Mouse (Mus musculus) midbrain, embryonic 15.5 days (tissue): ENCODE data around the gene Cdk4. TPM values are rescaled to one million over a fixed set of nuclear protein-coding genes. Genes with fewer than 3 reads are reported as not detected.

ENCODE experiments used
- ATAC-seq: fragments of 200-750 bp; cut with Nextera tagmentation; replicated peaks from 2 replicates; pipeline ENCODE4 v1.8.0; 2017; ENCODE audit warnings: moderate TSS enrichment
- H3K27ac ChIP-seq: fragments of 300-500 bp; sonication (generic); 2 replicates; pipeline ENCODE4 v1.5.1; 2015; ENCODE audit warnings: mild to moderate bottlenecking, inconsistent platforms
- H3K27me3 ChIP-seq: fragments of 300-500 bp; sonication (generic); replicated peaks from 2 replicates; pipeline ENCODE4 v1.6.1; 2015; ENCODE audit warnings: inconsistent platforms
- H3K36me3 ChIP-seq: fragments of 300-500 bp; sonication (generic); replicated peaks from 2 replicates; pipeline ENCODE4 v1.6.1; 2015; ENCODE audit warnings: inconsistent platforms
- H3K4me1 ChIP-seq: fragments of 300-500 bp; sonication (generic); 2 replicates; pipeline ENCODE4 v1.6.1; 2015; ENCODE audit warnings: inconsistent platforms
- H3K4me2 ChIP-seq: fragments of 300-500 bp; sonication (generic); 2 replicates; pipeline ENCODE4 v1.6.1; 2015; ENCODE audit warnings: inconsistent platforms, mild to moderate bottlenecking, moderate library complexity
- H3K4me3 ChIP-seq: fragments of 300-500 bp; sonication (generic); 2 replicates; pipeline ENCODE4 v1.5.1; 2015; ENCODE audit warnings: mild to moderate bottlenecking, inconsistent platforms
- H3K9ac ChIP-seq: fragments of 300-500 bp; sonication (generic); 2 replicates; pipeline ENCODE4 v1.6.1; 2015; ENCODE audit warnings: mild to moderate bottlenecking, inconsistent platforms
- H3K9me3 ChIP-seq: fragments of 300-500 bp; sonication (generic); 2 replicates; pipeline ENCODE4 v1.6.1; 2016; ENCODE audit warnings: inconsistent platforms
- WGBS: fragments of 180-500 bp; shearing (Covaris S2); methylation state at CpG from one replicate; pipeline ENCODE4 v1.1.7; 2015; ENCODE audit warnings: mixed read lengths; 5-methylcytosine and 5-hydroxymethylcytosine counted together
- polyA plus RNA-seq: library from polyadenylated mRNA; unstranded; fragments of >200 nt; fragmentation: Nextera tagmentation; extraction: Ambion mirVana; gene quantifications from 2 replicates; pipeline ENCODE4 v1.2.1, GENCODE M21; 2015

Cdk4 gene
- polyA plus RNA-seq, 1 experiment from 2014 or later, result 793 TPM

DNA sequence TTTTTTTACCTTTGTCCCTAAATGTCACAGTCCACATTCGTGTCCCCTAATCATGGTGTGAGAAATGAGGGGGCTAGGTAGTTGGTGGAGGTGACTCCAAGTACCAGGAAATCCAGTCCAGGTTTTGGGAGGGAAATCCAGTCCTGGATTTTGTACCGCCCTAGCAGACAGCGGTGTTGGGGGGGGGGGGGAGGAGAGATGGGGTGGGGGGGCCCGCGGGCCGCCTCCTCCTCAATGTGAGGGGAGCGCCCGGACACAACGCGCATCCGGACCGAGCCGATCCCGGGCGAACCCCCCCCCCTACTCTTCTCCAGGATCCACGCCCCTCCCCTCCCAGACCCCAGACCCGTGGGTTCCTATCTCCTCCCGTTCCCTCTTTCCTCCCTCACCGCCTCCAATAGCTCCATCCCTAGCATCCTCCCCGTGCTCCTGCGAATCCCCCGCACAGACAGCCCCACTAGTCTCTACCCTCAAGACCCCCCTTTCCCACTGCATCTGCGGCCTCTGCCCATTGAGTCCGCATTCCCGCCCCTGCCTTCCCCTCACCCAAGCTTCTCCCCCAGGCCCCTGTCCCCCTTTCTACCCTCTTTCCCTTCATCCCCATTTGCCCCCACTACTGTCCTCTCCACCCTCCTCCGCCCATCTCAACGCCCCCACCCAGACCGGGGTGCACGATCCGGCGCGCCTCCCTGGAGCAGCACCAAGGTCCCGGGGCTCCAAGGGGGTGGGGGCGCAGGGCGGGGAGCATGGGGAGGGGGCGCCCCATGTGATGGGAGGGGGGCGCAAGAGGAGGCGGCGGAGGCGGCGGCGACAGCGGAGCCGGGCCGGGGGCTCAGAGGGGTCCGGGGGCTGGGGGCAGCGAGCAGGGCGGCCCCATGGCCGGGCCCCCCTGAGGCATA lies 15.6 kb downstream of the Cdk4 start:
- Histone ChIP-seq H3K27me3 (no peaks in the 10 kb centered on the region), H3K36me3 (peaks cover 3% of the 10 kb centered on the region; the same call in 1 of the 2 replicates), H3K4me1 (peaks cover 63% of the 10 kb centered on the region), H3K4me3 (peak overlapping the region; percentile 87), H3K27ac (peak overlapping the region; percentile 93), H3K4me2 (peak overlapping the region; percentile 89), H3K9ac (peak overlapping the region; percentile 89), H3K9me3 (no peaks in the 10 kb centered on the region)
- ATAC-seq, result peak; percentile 79
- 1% methylated on average over 39 of the region's 49 CpGs for WGBS

DNA sequence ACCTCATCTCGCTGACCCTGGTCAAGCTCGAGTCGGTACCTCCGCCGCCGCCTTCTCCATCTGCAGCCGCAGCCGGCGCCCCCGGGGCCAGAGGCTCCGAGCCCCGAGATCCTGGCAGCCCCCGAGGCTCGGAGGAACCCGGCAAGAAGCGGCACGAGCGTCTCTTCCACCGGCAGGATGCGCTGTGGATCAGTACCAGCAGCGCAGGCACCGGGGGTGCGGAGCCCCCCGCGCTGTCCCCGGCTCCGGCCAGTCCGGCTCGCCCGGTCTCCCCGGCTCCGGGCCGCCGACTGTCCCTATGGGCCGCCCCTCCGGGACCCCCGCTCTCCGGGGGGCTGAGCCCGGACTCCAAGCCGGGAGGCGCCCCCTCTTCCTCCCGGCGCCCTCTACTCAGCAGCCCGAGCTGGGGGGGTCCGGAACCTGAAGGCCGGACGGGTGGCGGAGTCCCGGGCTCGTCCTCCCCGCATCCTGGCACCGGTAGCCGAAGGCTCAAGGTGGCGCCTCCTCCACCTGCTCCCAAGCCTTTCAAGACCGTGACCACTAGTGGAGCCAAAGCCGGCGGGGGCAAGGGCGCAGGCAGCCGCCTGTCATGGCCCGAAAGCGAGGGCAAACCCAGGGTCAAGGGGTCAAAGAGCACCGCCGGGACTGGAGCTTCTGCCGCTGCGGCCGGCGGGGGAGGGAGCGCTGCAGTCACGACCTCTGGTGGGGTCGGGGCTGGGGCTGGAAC lies 16.5 kb downstream of the Cdk4 start:
- ATAC-seq, result no peak
- H3K36me3 ChIP-seq, result peaks cover 6% of the 10 kb centered on the region; the same call in 1 of the 2 replicates
- peak overlapping the region; percentile 87 for H3K4me3 ChIP-seq
- no peaks in the 10 kb centered on the region for H3K27me3 ChIP-seq
- H3K9ac ChIP-seq, result peak overlapping the region; percentile 89
- H3K4me2 ChIP-seq, result peak overlapping the region; percentile 89
- no peaks in the 10 kb centered on the region for H3K9me3 ChIP-seq
- WGBS, result 2% methylated on average over 64 of the region's 70 CpGs
- peak overlapping the region; percentile 93 for H3K27ac ChIP-seq
- peaks cover 63% of the 10 kb centered on the region for H3K4me1 ChIP-seq

DNA sequence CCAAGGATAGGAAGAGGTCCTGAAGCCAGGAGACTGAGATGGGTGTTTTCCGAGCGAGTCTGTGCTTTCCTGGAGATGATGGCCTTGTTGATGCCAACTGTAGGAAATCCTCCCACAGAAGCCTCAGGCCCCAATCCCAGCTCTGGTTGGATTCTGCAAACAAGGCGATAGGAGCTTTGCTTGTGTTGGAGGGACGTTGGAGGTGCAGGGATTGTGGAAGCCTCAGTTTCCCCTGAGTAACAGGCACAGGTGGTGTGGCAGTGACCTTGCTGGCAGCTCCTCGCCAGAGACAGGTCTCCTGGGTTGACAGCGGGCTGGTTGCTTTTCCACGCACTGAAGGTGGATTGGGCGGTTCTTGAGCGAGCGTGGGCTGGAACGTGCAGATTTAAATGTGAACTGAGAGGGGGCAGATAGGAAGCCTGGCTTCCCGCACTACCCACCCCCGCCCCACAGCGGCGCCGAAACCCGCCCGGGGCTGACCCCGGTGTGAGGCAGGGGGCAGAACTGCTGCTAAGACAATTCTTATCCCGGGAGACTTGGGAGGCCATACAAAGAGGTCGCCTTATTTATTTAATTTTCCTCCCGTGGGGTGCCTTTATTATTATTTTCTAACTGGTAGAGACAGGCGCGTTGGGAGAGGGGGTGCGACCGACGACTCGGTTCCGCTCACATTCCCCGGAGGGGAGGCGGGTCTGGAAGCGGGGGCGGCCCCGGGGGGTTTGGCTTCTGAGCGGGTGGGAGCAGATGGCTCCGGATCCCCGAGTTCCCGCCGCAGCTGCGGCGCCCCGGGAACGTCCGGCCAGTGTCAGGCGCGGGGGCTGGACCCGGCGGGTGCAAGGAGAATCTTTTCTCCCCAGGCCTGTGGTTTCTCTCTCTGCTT lies 17.8 kb downstream of the Cdk4 start:
- Histone ChIP-seq H3K4me3 (peak overlapping the region; percentile 87), H3K27me3 (no peaks in the 10 kb centered on the region), H3K27ac (peak overlapping the region; percentile 18; the same call in 1 of the 2 replicates), H3K9me3 (no peaks in the 10 kb centered on the region), H3K9ac (peak overlapping the region; percentile 89), H3K4me2 (peak overlapping the region; percentile 89), H3K36me3 (peaks cover 6% of the 10 kb centered on the region; the same call in 1 of the 2 replicates), H3K4me1 (peaks cover 60% of the 10 kb centered on the region)
- 2% methylated on average over 48 of the region's 48 CpGs for WGBS
- no peak for ATAC-seq

DNA sequence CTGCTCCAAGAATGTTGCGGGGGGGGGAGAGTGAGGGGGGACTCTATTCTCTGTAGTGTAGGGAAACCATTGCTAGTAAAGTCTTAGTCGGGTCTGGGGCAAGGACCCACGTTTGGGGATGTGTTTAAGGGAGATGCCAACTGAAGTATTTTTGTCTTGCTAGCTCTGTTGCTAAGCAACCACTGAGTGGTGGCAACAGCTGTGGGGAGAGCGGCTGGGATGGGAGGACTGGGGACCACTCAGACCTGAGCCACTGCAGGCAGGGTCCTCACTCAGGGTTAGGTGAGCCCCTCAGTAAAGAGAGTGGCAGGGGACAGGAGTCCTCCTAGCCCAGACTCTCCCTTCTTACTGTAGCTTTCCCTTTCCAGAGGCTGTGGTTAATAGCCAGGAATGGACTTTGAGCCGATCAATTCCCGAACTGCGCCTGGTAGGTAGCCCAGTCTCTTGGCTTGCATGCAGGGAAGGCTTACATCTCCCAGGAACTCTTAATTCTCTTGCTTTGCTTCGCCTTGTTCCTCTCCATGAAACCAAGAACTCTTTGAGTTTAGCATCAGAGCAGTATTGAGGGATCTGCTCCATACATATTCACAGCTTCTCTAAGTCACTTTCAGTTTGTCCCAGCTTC lies 18.8 kb downstream of the Cdk4 start:
- Histone ChIP-seq H3K9me3 (no peaks in the 10 kb centered on the region), H3K4me2 (peak overlapping the region; percentile 89), H3K4me3 (peak overlapping the region; percentile 87), H3K4me1 (peaks cover 52% of the 10 kb centered on the region), H3K36me3 (peaks cover 7% of the 10 kb centered on the region; the same call in 1 of the 2 replicates), H3K27ac (0 out of 2 replicates have a peak overlapping the region, but pooled peaks have one; percentile 18), H3K9ac (peak overlapping the region; percentile 89; the same call in 1 of the 2 replicates), H3K27me3 (no peaks in the 10 kb centered on the region)
- ATAC-seq, result no peak
- 21% methylated on average over 8 of the region's 8 CpGs for WGBS

DNA sequence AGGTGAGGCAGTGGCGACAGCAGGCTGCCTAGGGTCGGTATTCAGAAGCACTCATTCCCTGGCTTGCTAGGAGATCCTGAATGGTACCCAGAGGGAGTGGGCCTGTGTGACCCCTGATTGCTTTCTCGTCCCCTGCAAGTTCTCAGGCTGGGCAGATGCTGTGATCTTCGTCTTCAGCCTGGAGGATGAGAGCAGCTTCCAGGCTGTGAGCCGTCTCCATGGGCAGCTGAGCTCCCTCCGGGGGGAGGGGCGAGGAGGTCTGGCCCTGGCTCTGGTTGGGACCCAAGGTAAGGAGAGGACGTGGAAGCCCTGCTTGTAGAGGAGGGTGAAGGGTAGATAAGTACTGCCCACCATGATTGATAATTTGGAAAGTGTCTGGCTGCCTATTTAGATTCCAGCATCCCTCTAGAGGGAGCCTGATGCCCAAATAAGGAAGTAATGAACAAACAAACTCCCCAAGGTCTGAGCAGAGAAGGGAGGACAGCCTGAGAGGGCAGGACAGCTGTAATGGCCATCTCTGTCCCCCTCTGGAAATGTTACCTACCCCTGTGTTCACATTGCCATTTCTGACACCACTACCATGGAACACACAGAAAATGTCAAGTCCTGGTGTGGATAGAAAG lies 20.1 kb downstream of the Cdk4 start:
- Histone ChIP-seq H3K4me2 (no peak overlapping the region), H3K27ac (no peak overlapping the region), H3K9me3 (no peaks in the 10 kb centered on the region), H3K36me3 (peaks cover 18% of the 10 kb centered on the region; the same call in 1 of the 2 replicates), H3K9ac (0 out of 2 replicates have a peak overlapping the region, but pooled peaks have one; percentile 3), H3K27me3 (0 out of 2 replicates have a peak, but pooled peaks cover 6% of the 10 kb centered on the region), H3K4me1 (peaks cover 39% of the 10 kb centered on the region), H3K4me3 (no peak overlapping the region)
- no peak for ATAC-seq
- 27% methylated on average over 8 of the region's 8 CpGs for WGBS

DNA sequence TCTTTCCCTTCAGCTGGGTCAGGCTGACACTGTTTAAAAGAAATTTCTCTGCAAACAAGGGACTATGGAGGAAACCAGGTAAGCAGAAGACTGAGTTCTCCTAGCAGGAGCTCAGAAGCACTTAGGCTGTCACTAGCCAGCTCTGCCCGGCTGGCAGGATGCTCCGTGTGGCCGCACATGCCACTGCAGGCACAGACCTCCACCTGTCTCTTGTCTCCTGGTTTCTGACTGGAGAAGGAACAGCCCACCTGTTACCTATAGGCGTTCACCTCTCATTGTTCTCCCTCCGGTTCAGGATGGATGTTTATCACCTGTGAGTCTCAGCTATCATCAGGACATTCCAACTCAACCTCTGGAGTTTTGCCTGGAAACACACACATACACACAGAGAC lies 20.6 kb downstream of the Cdk4 start:
- no peak for ATAC-seq
- Histone ChIP-seq H3K9ac (no peak overlapping the region), H3K27me3 (peaks cover 10% of the 10 kb centered on the region), H3K4me1 (peaks cover 37% of the 10 kb centered on the region), H3K27ac (no peak overlapping the region), H3K36me3 (peaks cover 18% of the 10 kb centered on the region; the same call in 1 of the 2 replicates), H3K4me3 (no peak overlapping the region), H3K4me2 (no peak overlapping the region), H3K9me3 (no peaks in the 10 kb centered on the region)
- WGBS, result 64% methylated on average over 5 of the region's 5 CpGs

DNA sequence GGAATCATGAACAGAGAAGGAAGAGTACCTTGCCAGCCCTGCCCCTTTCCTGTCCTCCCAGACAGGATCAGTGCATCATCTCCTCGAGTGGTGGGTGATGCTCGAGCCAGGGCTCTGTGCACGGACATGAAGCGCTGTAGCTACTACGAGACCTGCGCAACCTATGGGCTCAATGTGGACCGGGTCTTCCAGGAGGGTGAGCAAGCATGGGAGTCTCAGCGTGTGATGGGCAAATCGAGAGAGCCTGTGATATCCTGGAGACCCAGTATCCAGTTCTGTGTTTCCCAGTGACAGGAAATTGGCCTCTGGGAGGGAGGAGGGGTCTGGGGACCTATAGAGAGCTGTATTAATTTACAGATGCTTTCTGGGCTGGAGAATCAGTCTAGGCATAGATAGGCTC lies 21.7 kb downstream of the Cdk4 start:
- ATAC-seq, result no peak
- peaks cover 34% of the 10 kb centered on the region for H3K4me1 ChIP-seq

DNA sequence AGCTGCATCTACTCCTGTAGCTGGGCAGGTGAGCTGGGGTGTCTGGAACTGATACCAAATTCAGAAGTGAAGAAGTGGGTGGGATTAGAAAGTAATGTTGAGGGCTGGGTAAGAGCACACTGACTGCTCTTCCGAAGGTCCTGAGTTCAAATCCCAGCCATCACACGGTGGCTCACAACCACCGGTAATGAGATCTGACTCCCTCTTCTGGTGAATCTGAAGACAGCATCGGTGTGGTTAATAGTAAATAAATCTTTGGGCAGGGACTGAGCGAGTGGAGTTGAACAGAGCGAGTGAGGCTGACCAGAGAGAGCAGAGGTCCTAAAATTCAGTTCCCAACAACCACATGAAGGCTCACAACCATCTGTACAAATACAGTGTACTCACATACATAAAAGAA lies 22.3 kb downstream of the Cdk4 start:
- no peak overlapping the region for H3K27ac ChIP-seq
- peaks cover 28% of the 10 kb centered on the region for H3K27me3 ChIP-seq
- H3K4me2 ChIP-seq, result no peak overlapping the region
- ATAC-seq, result no peak
- H3K36me3 ChIP-seq, result peaks cover 24% of the 10 kb centered on the region; the same call in 1 of the 2 replicates
- H3K9ac ChIP-seq, result no peak overlapping the region
- H3K4me1 ChIP-seq, result peaks cover 31% of the 10 kb centered on the region
- no peak overlapping the region for H3K4me3 ChIP-seq
- H3K9me3 ChIP-seq, result no peaks in the 10 kb centered on the region
- 77% methylated on average over 6 of the region's 6 CpGs for WGBS

More for the DNA sequence above, 21.7 kb downstream of the Cdk4 start:
- H3K4me3 ChIP-seq, result no peak overlapping the region
- H3K36me3 ChIP-seq, result peaks cover 24% of the 10 kb centered on the region; the same call in 1 of the 2 replicates
- 87% methylated on average over 9 of the region's 9 CpGs for WGBS
- H3K27ac ChIP-seq, result no peak overlapping the region
- H3K27me3 ChIP-seq, result peaks cover 22% of the 10 kb centered on the region
- H3K9ac ChIP-seq, result no peak overlapping the region
- no peak overlapping the region for H3K4me2 ChIP-seq
- H3K9me3 ChIP-seq, result no peaks in the 10 kb centered on the region

DNA sequence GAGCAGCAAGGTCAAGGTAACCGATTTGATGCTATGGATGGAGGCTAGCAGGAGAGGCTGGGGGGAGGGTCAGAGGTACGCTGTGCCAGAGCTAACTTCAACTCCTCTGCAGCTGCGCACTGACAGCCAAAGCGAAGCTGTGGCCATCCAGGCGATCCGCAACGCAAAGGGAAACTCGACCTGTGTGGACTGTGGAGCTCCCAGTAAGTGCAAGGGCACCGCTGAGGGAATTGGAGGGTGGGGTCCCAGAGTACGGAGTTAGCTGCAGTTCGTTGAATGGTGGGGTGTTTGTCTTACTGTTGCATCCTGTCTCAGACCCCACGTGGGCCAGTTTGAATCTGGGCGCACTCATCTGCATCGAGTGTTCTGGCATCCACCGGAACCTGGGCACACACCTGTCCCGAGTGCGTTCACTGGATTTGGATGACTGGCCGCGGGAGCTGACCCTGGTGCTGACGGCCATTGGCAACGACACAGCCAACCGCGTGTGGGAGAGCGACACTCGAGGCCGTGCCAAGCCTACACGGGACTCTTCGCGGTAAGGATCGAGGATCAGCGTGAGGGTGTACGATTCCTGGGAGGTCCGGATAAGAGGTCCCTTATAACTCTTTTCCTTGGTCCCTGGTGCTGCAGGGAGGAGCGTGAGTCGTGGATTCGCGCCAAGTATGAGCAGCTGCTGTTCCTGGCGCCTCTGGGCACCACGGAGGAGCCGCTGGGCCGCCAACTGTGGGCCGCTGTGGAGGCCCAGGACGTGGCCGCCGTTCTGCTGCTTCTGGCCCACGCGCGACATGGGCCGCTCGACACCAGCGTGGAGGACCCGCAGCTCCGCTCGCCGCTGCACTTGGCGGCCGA lies 27.5 kb downstream of the Cdk4 start:
- peak overlapping the region; percentile 8 for H3K4me3 ChIP-seq
- peaks cover 31% of the 10 kb centered on the region for H3K27me3 ChIP-seq
- H3K36me3 ChIP-seq, result peaks cover 18% of the 10 kb centered on the region; the same call in 1 of the 2 replicates
- ATAC-seq, result no peak
- H3K4me1 ChIP-seq, result peaks cover 27% of the 10 kb centered on the region
- H3K9ac ChIP-seq, result no peak overlapping the region; the same call in 1 of the 2 replicates
- no peak overlapping the region for H3K27ac ChIP-seq
- WGBS, result 10% methylated on average over 57 of the region's 57 CpGs
- peak overlapping the region; percentile 32 for H3K4me2 ChIP-seq
- H3K9me3 ChIP-seq, result no peaks in the 10 kb centered on the region
